Mouse (Mus musculus) lung, postnatal 0 days (tissue): Measurements from ENCODE around the gene Nt5c3b.

Experiments used
- CTCF ChIP-seq: IDR thresholded peaks from 2 replicates; pipeline ENCODE4 v1.5.1; 2016; ENCODE audit warnings: antibody characterized with exemption, mild to moderate bottlenecking
- EP300 ChIP-seq: IDR thresholded peaks from 2 replicates; pipeline ENCODE4 v1.6.1; 2016; ENCODE audit warnings: antibody characterized with exemption, mild to moderate bottlenecking, control low read depth

DNA sequence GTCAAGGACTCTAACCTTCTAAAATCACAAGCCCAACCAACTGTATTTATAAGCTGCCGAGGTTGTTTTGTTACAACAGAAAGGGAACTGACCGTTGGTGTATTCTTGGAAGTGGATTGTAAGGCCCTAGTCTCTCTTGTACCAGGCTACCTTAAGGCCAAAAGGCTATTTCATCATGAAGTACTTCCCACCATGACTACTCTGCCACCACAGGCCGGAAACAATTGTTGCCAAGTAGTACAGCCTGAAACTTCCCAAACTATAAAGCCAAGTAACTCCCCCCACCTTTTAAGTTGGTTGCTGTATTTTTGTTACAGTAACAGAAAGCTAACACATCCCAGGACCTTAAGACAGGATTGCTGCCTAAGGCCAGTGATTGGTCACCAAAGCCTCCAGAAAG, 14.8 kb downstream of the Nt5c3b start:
- TF ChIP-seq CTCF (no peak), EP300 (no peak)
